Mouse (Mus musculus) olfactory bulb, adult 2 months (tissue): Measurements from ENCODE around the gene Tmem255b.

Source experiments
- CTCF ChIP-seq: fragments of 200-500 bp; IDR thresholded peaks from 2 replicates; pipeline ENCODE4 v1.5.1; 2012; ENCODE audit warnings: low read depth, mild to moderate bottlenecking, low read length, moderate library complexity; ENCODE audit not compliant: insufficient read depth
- POLR2A ChIP-seq: fragments of 200-500 bp; IDR thresholded peaks from 2 replicates; pipeline ENCODE4 v1.6.1; 2012; ENCODE audit warnings: mild to moderate bottlenecking, low read depth, low read length, moderate library complexity; ENCODE audit not compliant: insufficient read depth

DNA sequence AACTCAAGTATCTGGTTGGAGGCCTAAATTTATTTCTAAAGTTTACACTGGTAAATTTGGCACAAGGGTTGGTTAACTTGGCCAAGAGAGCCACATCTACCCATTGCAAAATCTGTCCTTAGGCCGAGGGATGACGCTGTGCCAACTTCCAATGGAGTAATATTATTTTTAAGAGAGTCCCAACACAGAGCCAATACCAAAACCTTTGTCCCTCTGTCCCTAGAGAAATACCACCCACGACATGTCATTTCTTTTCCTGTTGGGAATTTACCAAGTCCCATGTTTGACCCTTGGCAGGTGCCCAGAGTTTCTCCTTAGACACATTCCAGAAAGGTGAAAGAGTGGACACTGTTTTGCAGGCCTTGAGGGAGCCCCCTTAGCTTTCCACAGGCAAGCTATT, 46.6 kb downstream of the Tmem255b start:
- TF ChIP-seq CTCF (no peak), POLR2A (no peak)
